Mouse (Mus musculus) lung, postnatal 0 days (tissue): ENCODE measurements at regions not wholly inside any gene's neighbourhood (a gene's known extent, or its start where the extent isn't known, plus 50 kb on each side); places are given as distances from the start of the nearest gene placed in this dataset.

Experiments
- ATAC-seq: fragments of 200-750 bp; cut with Nextera tagmentation; 2 replicates; pipeline ENCODE4 v1.8.0; 2017; ENCODE audit warnings: moderate library complexity
- DNase-seq: peaks from one replicate; pipeline ENCODE4 v3.0.0-alpha.2; 2016; ENCODE audit warnings: low spot score
- H3K27ac ChIP-seq: fragments of 300-500 bp; sonication (generic); 2 replicates; pipeline ENCODE4 v1.5.1; 2014; ENCODE audit warnings: antibody characterized with exemption, mild to moderate bottlenecking, low read length, mixed read lengths
- H3K27me3 ChIP-seq: fragments of 300-500 bp; sonication (generic); replicated peaks from 2 replicates; pipeline ENCODE4 v1.6.1; 2014; ENCODE audit warnings: low read length, mixed read lengths; ENCODE audit not compliant: insufficient read depth
- H3K36me3 ChIP-seq: fragments of 300-500 bp; sonication (generic); 2 replicates; pipeline ENCODE4 v1.6.1; 2014; ENCODE audit warnings: low read length, mixed read lengths; ENCODE audit not compliant: insufficient read depth
- H3K4me1 ChIP-seq: fragments of 300-500 bp; sonication (generic); 2 replicates; pipeline ENCODE4 v1.6.1; 2014; ENCODE audit warnings: antibody characterized with exemption, low read depth, low read length, mixed read lengths; ENCODE audit not compliant: insufficient read depth
- H3K4me2 ChIP-seq: fragments of 300-500 bp; sonication (generic); replicated peaks from 2 replicates; pipeline ENCODE4 v1.6.1; 2014; ENCODE audit warnings: low read depth, mild to moderate bottlenecking, low read length, moderate library complexity, mixed read lengths
- H3K4me3 ChIP-seq: fragments of 300-500 bp; sonication (generic); 2 replicates; pipeline ENCODE4 v1.5.1; 2014; ENCODE audit warnings: low read depth, low read length
- H3K9ac ChIP-seq: fragments of 300-500 bp; sonication (generic); replicated peaks from 2 replicates; pipeline ENCODE4 v1.6.1; 2014; ENCODE audit warnings: low read depth, mild to moderate bottlenecking
- H3K9me3 ChIP-seq: fragments of 300-500 bp; sonication (generic); 2 replicates; pipeline ENCODE4 v1.6.1; 2016; ENCODE audit warnings: low read length, mixed read lengths
- CTCF ChIP-seq: IDR thresholded peaks from 2 replicates; pipeline ENCODE4 v1.5.1; 2016; ENCODE audit warnings: antibody characterized with exemption, mild to moderate bottlenecking
- EP300 ChIP-seq: IDR thresholded peaks from 2 replicates; pipeline ENCODE4 v1.6.1; 2016; ENCODE audit warnings: antibody characterized with exemption, mild to moderate bottlenecking, control low read depth
- WGBS: fragments of 180-500 bp; shearing (Covaris S2); extraction: QIAGEN DNeasy Blood & Tissue Kit; methylation state at CpG from one replicate; pipeline ENCODE4 v1.1.7; 2014; 5-methylcytosine and 5-hydroxymethylcytosine counted together

DNA sequence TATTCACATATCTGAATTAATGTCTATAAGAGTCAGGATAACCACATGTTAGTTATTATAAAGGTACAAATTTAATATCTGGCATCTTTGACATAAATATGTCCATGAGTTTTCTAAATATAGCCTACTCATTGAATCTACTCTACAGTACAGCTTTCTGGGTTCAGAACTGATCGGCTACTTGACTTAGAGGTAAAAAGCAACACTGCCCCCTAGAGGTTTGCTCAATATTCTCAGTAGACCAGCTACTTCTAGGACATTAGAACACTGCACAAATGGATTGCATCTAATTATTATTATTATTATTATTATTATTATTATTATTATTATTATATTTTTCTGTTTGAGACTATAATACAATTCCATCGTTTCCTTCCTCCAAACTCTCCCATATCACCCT, 418.8 kb upstream of the Tpm3-rs7 start:
- no peak overlapping the region for H3K4me2 ChIP-seq
- H3K4me1 ChIP-seq = no peaks in the 10 kb centered on the region
- H3K9ac ChIP-seq = no peak overlapping the region
- TF ChIP-seq CTCF = 0 out of 2 replicates have a peak, but pooled peaks have one; percentile 21
- TF ChIP-seq EP300 = no peak
- H3K36me3 ChIP-seq = no peaks in the 10 kb centered on the region
- no peak overlapping the region for H3K27ac ChIP-seq
- ATAC-seq = no peak
- 26% methylated on average over 2 of the region's 2 CpGs for WGBS
- no peaks in the 10 kb centered on the region for H3K27me3 ChIP-seq
- no peaks in the 10 kb centered on the region for H3K9me3 ChIP-seq
- no peak overlapping the region for H3K4me3 ChIP-seq
- DNase-seq = peak; percentile 34

DNA sequence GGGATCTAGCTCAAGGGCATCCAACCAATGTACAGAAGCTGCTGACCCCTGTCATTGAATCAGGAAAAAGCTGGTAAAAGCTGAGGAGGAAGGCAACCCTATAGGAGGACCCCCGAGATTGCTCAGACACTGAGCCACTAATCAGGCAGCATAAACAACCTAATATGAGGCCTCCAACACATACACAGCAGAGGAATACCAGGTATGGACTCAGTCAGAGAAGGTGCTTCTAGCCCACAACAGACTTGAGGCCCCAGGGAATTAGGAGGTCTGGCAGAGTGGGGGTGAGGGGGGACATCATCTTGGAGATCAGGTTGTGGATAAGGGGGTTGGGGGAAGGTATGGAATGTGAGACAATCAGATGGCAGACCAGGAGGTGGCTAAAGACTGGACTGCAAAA, 413.2 kb upstream of the Tpm3-rs7 start:
- WGBS = 59% methylated on average over 1 of the region's 1 CpGs
- Histone ChIP-seq H3K36me3 (no peaks in the 10 kb centered on the region), H3K4me2 (no peak overlapping the region), H3K27ac (no peak overlapping the region), H3K9ac (no peak overlapping the region), H3K27me3 (no peaks in the 10 kb centered on the region), H3K4me1 (no peaks in the 10 kb centered on the region), H3K9me3 (no peaks in the 10 kb centered on the region), H3K4me3 (no peak overlapping the region)
- no peak for TF ChIP-seq CTCF
- TF ChIP-seq EP300 = no peak
- ATAC-seq = no peak
- DNase-seq = no peak

DNA sequence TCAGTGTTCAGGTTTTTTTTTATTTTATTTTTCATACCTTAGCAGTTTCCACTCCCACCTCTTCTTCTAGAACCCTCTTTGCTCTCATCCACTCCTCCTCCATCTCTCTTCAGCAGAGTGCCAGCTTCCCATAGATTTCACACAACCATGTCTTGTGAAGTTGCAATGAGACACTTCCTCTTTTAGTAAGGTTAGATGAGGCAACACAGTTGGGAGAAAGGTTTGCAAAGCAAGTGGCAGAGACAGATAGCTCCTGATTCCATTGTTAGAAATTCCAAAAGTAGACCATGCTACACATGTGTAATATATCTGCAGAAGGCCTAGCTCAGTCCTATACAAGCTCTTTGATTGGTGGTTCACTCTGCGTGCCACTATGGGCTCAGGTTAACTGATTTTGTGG, 397.3 kb upstream of the Tpm3-rs7 start:
- H3K4me1 ChIP-seq = no peaks in the 10 kb centered on the region
- WGBS = 91% methylated on average over 1 of the region's 1 CpGs
- no peak overlapping the region for H3K27ac ChIP-seq
- no peaks in the 10 kb centered on the region for H3K36me3 ChIP-seq
- H3K9me3 ChIP-seq = no peaks in the 10 kb centered on the region
- H3K4me2 ChIP-seq = no peak overlapping the region
- DNase-seq = no peak
- no peak overlapping the region for H3K9ac ChIP-seq
- no peak overlapping the region for H3K4me3 ChIP-seq
- no peaks in the 10 kb centered on the region for H3K27me3 ChIP-seq
- ATAC-seq = no peak
- TF ChIP-seq CTCF = no peak
- TF ChIP-seq EP300 = no peak
